Mouse (Mus musculus) brain, embryonic 14.5 days (tissue): ENCODE measurements at regions not wholly inside any gene's neighbourhood (a gene's known extent, or its start where the extent isn't known, plus 50 kb on each side); places are given as distances from the start of the nearest gene placed in this dataset.

Source experiments
- CTCF ChIP-seq: fragments of 200-500 bp; IDR thresholded peaks from 2 replicates; pipeline ENCODE4 v1.5.1; 2012; ENCODE audit warnings: inconsistent platforms, mild to moderate bottlenecking, moderate library complexity, borderline replicate concordance; ENCODE audit not compliant: insufficient read depth, insufficient read length; ENCODE audit errors: extremely low read depth
- POLR2A ChIP-seq: fragments of 200-500 bp; IDR thresholded peaks from 2 replicates; pipeline ENCODE4 v1.6.1; 2012; ENCODE audit warnings: mild to moderate bottlenecking, inconsistent platforms, borderline replicate concordance; ENCODE audit not compliant: poor library complexity, insufficient read depth, insufficient read length, severe bottlenecking; ENCODE audit errors: extremely low read depth

- TF ChIP-seq CTCF (no peak), POLR2A (no peak)
These were observed 285.7 kb downstream of the Gsdmc2 start for GRCm38 (mm10) chr15:63559293-63559692.
